Mouse (Mus musculus) liver, adult 2 months (tissue): ENCODE results near the gene Thsd7b.

ENCODE experiments used
- CTCF ChIP-seq: fragments of 200-500 bp; IDR thresholded peaks from 2 replicates; pipeline ENCODE4 v1.5.1; 2011; ENCODE audit warnings: low read depth, low read length, control low read depth
- POLR2A ChIP-seq: fragments of 200-500 bp; IDR thresholded peaks from 2 replicates; pipeline ENCODE4 v1.6.1; 2011; ENCODE audit warnings: low read length, control low read depth; ENCODE audit not compliant: insufficient read depth; ENCODE audit errors: extremely low read depth

- no peak for TF ChIP-seq CTCF
- no peak for TF ChIP-seq POLR2A
Measured at GRCm38 (mm10) chr1:129586635-129587034, 313.5 kb downstream of the Thsd7b start.
